Mouse (Mus musculus) forebrain, embryonic 12.5 days (tissue): ENCODE data around the gene Rassf9. TPM values are rescaled to one million over a fixed set of nuclear protein-coding genes. Genes with fewer than 3 reads are reported as not detected.

ENCODE experiments used
- ATAC-seq: fragments of 200-750 bp; cut with Nextera tagmentation; 2 replicates; pipeline ENCODE4 v1.8.0; 2017; ENCODE audit warnings: moderate TSS enrichment; ENCODE audit not compliant: low FRiP score
- H3K27ac ChIP-seq: fragments of 300-500 bp; sonication (generic); 2 replicates; pipeline ENCODE4 v1.5.1; 2016; ENCODE audit warnings: mild to moderate bottlenecking
- H3K27me3 ChIP-seq: fragments of 300-500 bp; sonication (generic); 2 replicates; pipeline ENCODE4 v1.6.1; 2016; ENCODE audit warnings: mild to moderate bottlenecking
- H3K36me3 ChIP-seq: fragments of 300-500 bp; sonication (generic); replicated peaks from 2 replicates; pipeline ENCODE4 v1.6.1; 2016; ENCODE audit warnings: mild to moderate bottlenecking
- H3K4me1 ChIP-seq: fragments of 300-500 bp; sonication (generic); 2 replicates; pipeline ENCODE4 v1.6.1; 2016
- H3K4me2 ChIP-seq: fragments of 300-500 bp; sonication (generic); 2 replicates; pipeline ENCODE4 v1.6.1; 2016; ENCODE audit warnings: mild to moderate bottlenecking, moderate library complexity
- H3K4me3 ChIP-seq: fragments of 300-500 bp; sonication (generic); replicated peaks from 2 replicates; pipeline ENCODE4 v1.5.1; 2016; ENCODE audit warnings: mild to moderate bottlenecking
- H3K9ac ChIP-seq: fragments of 300-500 bp; sonication (generic); 2 replicates; pipeline ENCODE4 v1.6.1; 2016; ENCODE audit warnings: mild to moderate bottlenecking
- H3K9me3 ChIP-seq: fragments of 300-500 bp; sonication (generic); 2 replicates; pipeline ENCODE4 v1.6.1; 2016
- WGBS: fragments of 180-500 bp; shearing (Covaris S2); methylation state at CpG from one replicate; pipeline ENCODE4 v1.1.7; 2016; 5-methylcytosine and 5-hydroxymethylcytosine counted together
- polyA plus RNA-seq: library from polyadenylated mRNA; unstranded; fragments of >200 nt; fragmentation: Nextera tagmentation; extraction: Ambion mirVana; gene quantifications from 2 replicates; pipeline ENCODE4 v1.2.1, GENCODE M21; 2016

Rassf9 gene
- polyA plus RNA-seq: 1.0 and 1.8 TPM in 2 replicates

DNA sequence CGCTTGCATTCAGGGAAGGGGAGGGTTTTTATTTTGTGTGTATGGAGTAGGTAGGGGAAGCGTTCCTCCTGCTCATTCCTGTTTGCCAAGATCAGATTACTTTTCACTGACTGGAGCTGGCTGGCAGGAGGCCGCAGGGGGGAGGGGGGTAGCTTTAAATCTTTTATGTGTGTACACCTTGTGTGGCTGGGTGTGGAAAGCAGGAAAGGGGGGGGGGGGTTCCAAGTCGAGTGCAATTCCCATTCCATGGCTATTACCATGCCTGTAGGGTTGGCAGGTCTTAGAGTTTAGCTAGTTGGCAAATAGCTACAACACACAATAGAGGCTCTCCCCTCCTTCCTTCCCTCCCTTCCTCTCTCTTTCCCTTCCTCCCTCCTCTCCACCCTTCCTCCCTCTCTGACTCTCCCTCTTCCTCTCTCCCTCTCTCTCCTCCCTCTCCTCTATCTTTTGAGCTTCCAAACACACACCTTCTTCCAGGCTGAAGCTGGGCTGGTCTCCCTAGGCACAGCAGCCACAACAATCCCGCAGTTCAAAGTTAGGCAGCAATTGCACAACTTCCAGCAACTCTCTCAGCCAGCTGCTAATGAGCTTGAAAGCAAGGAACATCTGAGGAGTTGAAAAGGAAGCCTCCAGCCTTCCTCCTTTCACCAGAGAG lies at the start of gene Rassf9:
Gene Rassf9, plus strand, starts transcription at position 416 of the 655 bp plus-strand sequence.
- Histone ChIP-seq H3K9me3 (no peaks in the 10 kb centered on the region), H3K27ac (no peak within 1 kb of the TSS), H3K4me1 (peaks cover 7% of the 10 kb centered on the region), H3K4me3 (no peak within 1 kb of the TSS), H3K36me3 (no peaks in the 10 kb centered on the region), H3K4me2 (no peak within 1 kb of the TSS), H3K27me3 (no peaks in the 10 kb centered on the region), H3K9ac (no peak within 1 kb of the TSS)
- 3% methylated on average over 5 of the region's 5 CpGs for WGBS
- peak; percentile 76 for ATAC-seq

DNA sequence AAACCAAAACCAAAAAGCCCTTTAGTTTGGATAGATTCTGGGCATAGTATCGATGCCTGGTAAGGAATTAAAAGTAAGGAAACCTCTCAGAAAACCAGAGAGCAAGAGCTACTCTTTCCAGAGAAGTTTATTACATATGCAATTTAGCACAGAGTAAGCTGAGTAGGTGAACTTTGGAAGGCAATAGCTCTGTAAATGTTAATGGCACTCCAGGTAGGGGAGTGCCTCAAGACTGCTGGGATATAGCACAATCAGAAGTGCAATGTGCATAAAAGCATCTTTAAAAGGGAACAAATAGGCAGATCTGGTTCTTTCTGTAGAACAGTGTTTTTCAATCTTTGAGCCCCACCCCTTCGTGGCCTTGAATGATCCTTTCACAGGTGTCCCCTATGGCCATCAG lies 42.6 kb upstream of the Rassf9 start:
- Histone ChIP-seq H3K4me3 (no peak overlapping the region), H3K36me3 (no peaks in the 10 kb centered on the region), H3K9ac (no peak overlapping the region), H3K27me3 (no peaks in the 10 kb centered on the region), H3K4me1 (no peaks in the 10 kb centered on the region), H3K9me3 (no peaks in the 10 kb centered on the region), H3K27ac (no peak overlapping the region), H3K4me2 (no peak overlapping the region)
- WGBS: 85% methylated on average over 2 of the region's 2 CpGs
- ATAC-seq: no peak

DNA sequence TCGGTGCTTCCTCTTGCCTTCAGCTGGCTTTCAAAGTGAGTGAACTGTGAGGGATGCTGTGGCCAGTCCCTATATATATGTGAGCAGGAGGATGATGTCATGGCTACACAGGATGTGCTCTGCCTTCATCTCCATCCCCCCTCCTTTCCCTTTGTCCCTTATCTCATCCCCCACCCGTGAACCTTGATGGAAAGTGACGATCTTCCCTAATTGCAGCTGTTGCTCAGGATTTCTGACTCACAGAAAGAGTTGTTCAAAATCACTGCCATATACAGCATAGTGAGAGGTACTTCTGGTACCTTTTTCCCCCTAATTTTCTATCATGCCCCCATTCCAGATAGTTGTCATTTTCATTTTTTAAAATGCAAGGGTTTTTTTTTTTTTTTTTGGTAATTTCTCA lies 21.6 kb upstream of the Rassf9 start, which contains the start of gene Nts:
Gene Nts, minus strand, starts transcription at position 101 of the 400 bp plus-strand sequence.
- no peaks in the 10 kb centered on the region for H3K36me3 ChIP-seq
- WGBS: 42% methylated on average over 3 of the region's 3 CpGs
- no peak within 1 kb of the TSS for H3K4me3 ChIP-seq
- no peaks in the 10 kb centered on the region for H3K27me3 ChIP-seq
- no peaks in the 10 kb centered on the region for H3K9me3 ChIP-seq
- H3K9ac ChIP-seq: no peak within 1 kb of the TSS
- H3K4me1 ChIP-seq: no peaks in the 10 kb centered on the region
- no peak within 1 kb of the TSS for H3K4me2 ChIP-seq
- no peak within 1 kb of the TSS for H3K27ac ChIP-seq
- ATAC-seq: no peak

DNA sequence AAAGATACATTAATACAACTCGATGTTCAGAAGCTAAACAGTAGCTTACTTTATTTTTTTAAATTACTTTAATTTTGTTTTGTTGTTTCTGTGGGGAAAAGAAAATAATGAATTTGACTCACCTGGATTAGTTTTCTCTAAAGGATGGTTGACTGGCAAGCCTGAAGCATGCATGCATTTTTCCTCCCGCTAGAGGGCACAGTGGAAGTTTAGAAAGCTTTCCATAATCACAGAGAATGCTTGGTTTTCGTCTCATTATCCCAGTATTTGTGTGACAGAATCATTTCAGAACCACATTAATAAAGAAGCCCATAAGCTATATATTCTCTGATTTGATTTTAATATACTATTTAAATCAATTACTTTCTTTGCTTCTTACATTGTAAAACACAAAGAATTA lies 20.2 kb upstream of the Rassf9 start:
- peak; percentile 75 for ATAC-seq
- 13% methylated on average over 3 of the region's 3 CpGs for whole genome bisulfite sequencing
- no peak overlapping the region for H3K9ac ChIP-seq

DNA sequence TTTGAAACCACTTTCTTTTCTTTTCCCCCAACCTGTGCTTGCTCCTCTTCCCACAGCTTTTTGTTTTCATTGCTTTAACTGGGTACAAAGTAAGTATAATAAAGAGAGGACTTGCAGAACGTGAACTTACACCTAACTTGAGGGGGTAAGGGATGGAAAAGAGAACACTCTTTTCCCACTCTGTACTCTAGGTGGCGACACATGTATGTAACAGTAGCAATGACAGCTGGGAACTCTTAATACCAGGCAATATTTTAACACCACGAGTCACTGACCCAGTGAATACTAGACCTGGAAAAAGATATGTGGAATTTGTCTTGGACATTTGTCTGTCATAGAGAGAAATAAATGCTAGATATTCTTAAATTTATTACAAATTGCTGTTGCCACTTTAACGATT lies 13.3 kb upstream of the Rassf9 start:
- Histone ChIP-seq H3K36me3 (no peaks in the 10 kb centered on the region), H3K27me3 (no peaks in the 10 kb centered on the region), H3K9me3 (no peaks in the 10 kb centered on the region), H3K27ac (no peak overlapping the region), H3K4me2 (no peak overlapping the region), H3K9ac (no peak overlapping the region), H3K4me3 (no peak overlapping the region), H3K4me1 (no peaks in the 10 kb centered on the region)
- 33% methylated on average over 4 of the region's 4 CpGs for WGBS
- peak; percentile 71; the same call in 1 of the 2 replicates for ATAC-seq

More for the DNA sequence above, 20.2 kb upstream of the Rassf9 start:
- Histone ChIP-seq H3K4me1 (no peaks in the 10 kb centered on the region), H3K36me3 (no peaks in the 10 kb centered on the region), H3K9me3 (no peaks in the 10 kb centered on the region), H3K27me3 (no peaks in the 10 kb centered on the region), H3K4me2 (no peak overlapping the region), H3K4me3 (no peak overlapping the region), H3K27ac (no peak overlapping the region)

DNA sequence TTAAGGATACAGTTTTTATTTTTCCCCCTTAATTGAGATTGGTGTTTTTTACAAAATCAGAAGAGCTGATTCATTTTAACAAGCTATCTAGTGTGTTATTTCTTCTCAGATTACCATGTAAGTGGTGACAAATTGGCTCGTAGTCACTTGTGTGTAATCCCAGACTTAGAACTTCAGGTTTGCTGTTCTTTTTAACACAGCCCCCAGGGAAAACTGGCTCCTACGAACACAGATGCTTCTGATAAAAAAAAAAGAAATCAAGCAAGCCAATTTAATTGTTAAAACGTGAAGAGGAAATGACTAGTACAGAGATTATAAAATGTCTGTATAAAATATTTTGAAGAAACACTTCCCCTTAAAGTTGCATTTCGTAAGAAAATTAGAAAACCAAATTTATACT lies 4.6 kb upstream of the Rassf9 start:
- 63% methylated on average over 4 of the region's 4 CpGs for WGBS
- H3K36me3 ChIP-seq: no peaks in the 10 kb centered on the region
- no peak overlapping the region for H3K27ac ChIP-seq
- peaks cover 7% of the 10 kb centered on the region for H3K4me1 ChIP-seq
- no peak for ATAC-seq
- no peak overlapping the region for H3K4me3 ChIP-seq
- no peaks in the 10 kb centered on the region for H3K9me3 ChIP-seq
- H3K27me3 ChIP-seq: no peaks in the 10 kb centered on the region
- no peak overlapping the region for H3K4me2 ChIP-seq
- no peak overlapping the region for H3K9ac ChIP-seq

DNA sequence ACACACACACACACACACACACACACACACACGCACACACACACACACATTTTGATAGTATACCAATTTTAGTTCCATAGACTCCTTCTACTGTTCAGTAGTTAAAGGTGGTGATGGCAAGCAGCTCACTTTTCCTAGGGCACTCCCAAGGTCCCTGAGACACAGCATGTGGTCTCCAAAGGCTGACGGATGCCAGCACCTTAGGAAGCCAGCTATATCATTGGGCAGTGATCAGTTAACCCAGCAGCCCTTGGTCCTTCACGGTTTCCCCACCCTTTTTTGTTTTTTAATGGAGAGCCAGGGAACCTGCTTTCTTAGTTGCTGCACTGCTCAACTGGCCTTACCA lies 588 bp upstream of the Rassf9 start:
- Histone ChIP-seq H3K9me3 (no peaks in the 10 kb centered on the region), H3K9ac (no peak overlapping the region), H3K27me3 (no peaks in the 10 kb centered on the region), H3K4me3 (no peak overlapping the region), H3K4me2 (no peak overlapping the region), H3K4me1 (peaks cover 7% of the 10 kb centered on the region), H3K36me3 (no peaks in the 10 kb centered on the region), H3K27ac (no peak overlapping the region)
- 38% methylated on average over 3 of the region's 3 CpGs for WGBS
- ATAC-seq: peak; percentile 25; the same call in 1 of the 2 replicates

DNA sequence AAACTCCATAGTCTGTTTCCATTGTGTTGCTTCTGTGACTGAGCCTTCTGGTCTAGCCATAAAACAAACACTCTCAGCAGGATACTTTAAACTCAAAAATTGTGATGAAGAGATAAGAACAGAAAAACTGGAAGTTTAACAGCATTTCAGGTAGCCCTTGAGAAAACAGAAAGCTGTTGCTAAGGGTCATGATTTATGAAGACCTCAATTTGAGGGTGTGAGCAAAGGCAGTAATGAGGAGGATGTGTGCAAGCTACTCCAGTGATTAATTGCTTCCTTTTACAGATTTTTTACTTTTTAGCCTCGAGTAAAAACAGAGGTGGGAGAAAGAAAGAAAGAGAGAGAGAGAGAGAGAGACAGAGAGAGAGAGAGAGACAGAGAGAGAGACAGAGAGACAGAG lies 2.1 kb downstream of the Rassf9 start:
- no peak overlapping the region for H3K4me2 ChIP-seq
- no peak overlapping the region for H3K9ac ChIP-seq
- no peak overlapping the region for H3K27ac ChIP-seq
- H3K4me3 ChIP-seq: no peak overlapping the region
- H3K4me1 ChIP-seq: peaks cover 7% of the 10 kb centered on the region
- ATAC-seq: no peak
- H3K27me3 ChIP-seq: no peaks in the 10 kb centered on the region
- H3K9me3 ChIP-seq: no peaks in the 10 kb centered on the region
- 44% methylated on average over 1 of the region's 1 CpGs for WGBS
- H3K36me3 ChIP-seq: no peaks in the 10 kb centered on the region

DNA sequence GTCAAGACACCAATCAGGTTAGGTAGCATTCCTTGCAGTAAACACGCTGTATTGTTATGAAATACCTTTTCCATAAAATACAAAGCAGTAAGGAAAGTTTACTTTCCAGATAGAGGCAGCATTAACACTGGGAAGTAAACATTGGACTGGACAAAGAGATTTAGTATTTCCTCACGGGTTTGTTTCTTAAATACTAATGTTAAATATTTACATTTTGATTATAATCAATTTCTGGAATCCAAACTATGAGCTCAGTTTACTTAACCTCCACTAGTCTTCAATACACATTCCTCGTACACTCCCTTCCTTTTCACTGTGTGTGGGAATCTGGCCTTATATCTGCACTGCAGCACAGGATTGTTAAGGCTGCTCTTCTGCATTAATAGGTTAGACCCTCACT lies 15.9 kb downstream of the Rassf9 start:
- ATAC-seq: no peak
- Histone ChIP-seq H3K9ac (no peak overlapping the region), H3K4me2 (no peak overlapping the region), H3K36me3 (no peaks in the 10 kb centered on the region), H3K4me1 (no peaks in the 10 kb centered on the region), H3K27ac (no peak overlapping the region), H3K4me3 (no peak overlapping the region), H3K27me3 (no peaks in the 10 kb centered on the region), H3K9me3 (no peaks in the 10 kb centered on the region)
- 78% methylated on average over 3 of the region's 3 CpGs for WGBS

DNA sequence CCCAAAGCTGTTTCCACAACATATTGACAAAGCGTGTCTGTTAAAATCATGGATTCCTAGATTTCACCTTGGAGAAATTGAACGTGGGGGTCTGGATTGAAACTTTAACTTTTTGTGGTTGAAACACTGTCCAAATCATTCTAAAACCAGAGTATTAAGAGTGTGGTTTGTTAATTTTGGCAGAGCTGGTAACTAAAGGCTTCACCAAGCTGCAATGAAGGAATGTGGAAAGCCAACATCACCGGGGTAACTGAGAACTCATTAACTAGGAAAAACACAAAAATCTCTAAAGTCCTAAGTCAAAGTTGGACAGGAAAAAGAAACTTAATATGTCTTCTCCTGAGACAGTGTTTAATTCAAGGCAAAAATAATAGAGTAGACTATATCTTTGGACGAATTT lies 41.9 kb downstream of the Rassf9 start:
- Histone ChIP-seq H3K4me3 (no peak overlapping the region), H3K27me3 (no peaks in the 10 kb centered on the region), H3K36me3 (no peaks in the 10 kb centered on the region), H3K4me1 (no peaks in the 10 kb centered on the region), H3K9me3 (no peaks in the 10 kb centered on the region), H3K9ac (no peak overlapping the region), H3K4me2 (no peak overlapping the region), H3K27ac (no peak overlapping the region)
- WGBS: 83% methylated on average over 4 of the region's 4 CpGs
- ATAC-seq: no peak

DNA sequence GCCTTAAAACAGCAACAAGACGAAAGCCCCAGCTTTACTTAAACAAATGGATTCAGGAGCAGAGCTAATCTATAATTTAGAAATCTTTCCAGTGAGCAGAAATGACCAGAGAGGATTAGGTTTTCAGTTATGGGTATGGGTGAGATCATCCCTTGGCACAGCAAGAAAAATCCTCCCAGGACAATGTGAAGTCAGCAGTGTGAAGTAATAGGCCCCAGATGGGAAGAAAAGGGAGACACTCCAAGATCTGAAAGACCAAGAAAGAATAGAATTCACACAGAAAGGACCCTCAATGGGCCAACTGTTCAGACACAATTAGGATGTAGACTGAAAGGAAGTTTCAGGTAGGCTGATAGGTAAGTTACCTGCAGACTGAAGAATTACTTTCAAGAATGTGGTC lies 50.5 kb downstream of the Rassf9 start:
- no peak for ATAC-seq
- Histone ChIP-seq H3K27ac (no peak overlapping the region), H3K9ac (no peak overlapping the region), H3K36me3 (no peaks in the 10 kb centered on the region), H3K4me2 (no peak overlapping the region), H3K4me3 (no peak overlapping the region), H3K27me3 (no peaks in the 10 kb centered on the region), H3K4me1 (no peaks in the 10 kb centered on the region), H3K9me3 (no peaks in the 10 kb centered on the region)
- WGBS: 45% methylated on average over 1 of the region's 1 CpGs

DNA sequence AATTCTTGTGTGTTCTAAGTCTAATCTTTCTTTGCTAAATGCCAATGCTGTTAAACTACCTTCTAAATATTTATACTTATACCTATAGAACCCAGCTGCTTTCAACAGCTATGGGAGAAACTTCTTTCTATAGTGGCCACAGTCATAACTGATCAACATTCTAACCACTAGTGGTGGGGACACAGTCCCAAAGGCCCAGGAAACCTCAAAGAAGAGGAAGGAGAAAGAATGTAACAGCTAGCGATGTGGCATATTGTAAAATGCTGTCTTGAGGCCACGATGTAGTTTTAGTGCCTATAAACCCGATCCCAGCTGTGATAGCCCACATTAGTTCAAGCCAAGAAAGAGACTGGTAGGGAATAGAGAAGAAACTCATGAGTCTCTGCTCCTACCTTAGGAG lies 65.9 kb downstream of the Rassf9 start:
- H3K4me1 ChIP-seq: no peaks in the 10 kb centered on the region
- H3K27me3 ChIP-seq: no peaks in the 10 kb centered on the region
- no peak overlapping the region for H3K4me3 ChIP-seq
- ATAC-seq: no peak
- no peaks in the 10 kb centered on the region for H3K36me3 ChIP-seq
- H3K9ac ChIP-seq: no peak overlapping the region
- H3K9me3 ChIP-seq: no peaks in the 10 kb centered on the region
- H3K4me2 ChIP-seq: no peak overlapping the region
- WGBS: 90% methylated on average over 3 of the region's 3 CpGs
- H3K27ac ChIP-seq: no peak overlapping the region

DNA sequence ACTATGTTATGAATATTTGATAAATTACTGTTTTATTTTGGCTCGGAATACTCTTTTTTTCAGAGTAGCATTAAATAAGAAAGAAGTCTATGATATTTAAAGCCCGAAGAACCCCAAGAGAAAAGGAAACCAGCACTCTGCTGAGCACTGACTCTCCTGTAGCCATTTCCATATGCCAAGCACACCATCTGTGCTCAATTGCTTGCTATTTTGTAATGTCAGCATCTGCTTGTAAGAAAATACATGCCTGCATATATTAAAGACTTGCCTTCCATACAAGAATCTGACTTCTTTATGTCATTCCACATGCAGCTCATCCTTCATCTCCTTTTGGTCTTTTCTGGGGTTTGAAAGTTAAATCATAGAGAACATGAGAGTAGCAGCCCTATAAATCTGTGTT lies 82.3 kb downstream of the Rassf9 start:
- no peaks in the 10 kb centered on the region for H3K9me3 ChIP-seq
- ATAC-seq: no peak

More for the DNA sequence above, 82.3 kb downstream of the Rassf9 start:
- no peak overlapping the region for H3K9ac ChIP-seq
- no peaks in the 10 kb centered on the region for H3K4me1 ChIP-seq
- H3K27me3 ChIP-seq: no peaks in the 10 kb centered on the region
- WGBS: 79% methylated on average over 2 of the region's 2 CpGs
- no peaks in the 10 kb centered on the region for H3K36me3 ChIP-seq
- H3K4me2 ChIP-seq: no peak overlapping the region
- no peak overlapping the region for H3K27ac ChIP-seq
- H3K4me3 ChIP-seq: no peak overlapping the region
